Mouse (Mus musculus) left cerebral cortex, adult 11 months (tissue): ENCODE measurements at regions not wholly inside any gene's neighbourhood (a gene's known extent, or its start where the extent isn't known, plus 50 kb on each side); places are given as distances from the start of the nearest gene placed in this dataset.

ENCODE experiments used
- DNase-seq: peaks from one replicate; pipeline ENCODE4 v3.0.0; 2022; ENCODE audit warnings: low spot score

DNA sequence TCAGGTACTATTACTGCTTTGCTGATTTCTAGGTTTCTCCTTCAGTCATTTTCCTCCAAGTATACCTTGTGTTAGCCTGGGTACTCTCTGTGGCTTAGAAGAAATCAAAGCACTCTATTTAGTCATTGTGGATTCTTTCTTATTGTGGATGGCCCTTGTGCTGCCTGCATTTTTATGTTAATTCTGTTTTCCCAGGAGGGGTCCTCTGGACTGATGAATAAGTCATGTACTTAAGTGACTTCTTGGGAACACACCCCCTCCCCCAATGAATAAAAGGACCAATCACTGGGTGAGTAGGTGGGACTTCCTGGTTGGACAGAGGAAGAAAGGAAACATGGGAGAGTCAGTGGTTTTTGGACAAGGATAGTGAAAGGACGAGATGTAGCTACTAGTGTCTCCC, 128.1 kb upstream of the Cntn4 start:
- no peak for DNase-seq

DNA sequence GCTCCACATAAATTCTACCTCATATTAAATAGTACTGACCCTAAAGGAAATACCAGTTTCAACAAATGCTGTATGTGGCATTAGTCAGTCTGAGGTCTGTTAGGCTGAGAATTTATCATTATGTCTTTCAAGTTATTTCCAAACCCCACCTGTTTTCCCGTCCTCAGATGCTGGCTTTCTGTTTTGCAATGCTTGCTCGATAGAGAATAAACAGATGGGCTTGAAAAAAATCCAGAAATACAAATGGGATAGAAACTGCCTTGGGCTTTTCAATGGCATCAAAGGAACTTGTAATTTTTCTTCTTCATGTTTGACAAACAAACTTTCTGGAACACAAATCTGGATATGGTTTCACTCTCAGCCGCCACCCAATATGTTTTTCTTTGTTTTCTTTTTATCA, 109.2 kb upstream of the Cntn4 start:
- DNase-seq, result no peak

DNA sequence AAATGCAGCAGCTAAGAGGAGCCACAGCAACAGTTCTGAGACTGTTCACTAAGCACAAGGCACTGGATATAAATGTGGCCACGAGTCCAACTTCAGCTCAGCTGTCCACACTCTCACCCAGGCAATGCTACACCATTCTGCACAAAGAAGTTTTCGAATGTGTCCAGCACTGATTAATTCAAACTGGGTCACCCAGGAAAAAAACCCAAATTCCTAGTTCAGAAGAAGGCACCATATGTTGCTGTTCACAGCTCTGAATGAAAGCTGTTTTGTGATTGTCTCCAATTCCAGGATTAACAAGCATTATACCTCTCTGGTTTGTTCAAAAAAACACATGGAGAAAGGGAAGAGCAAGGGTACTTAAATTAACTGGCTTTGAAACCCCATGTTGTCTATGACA, 108.4 kb upstream of the Cntn4 start:
- DNase-seq, result peak; percentile 2

DNA sequence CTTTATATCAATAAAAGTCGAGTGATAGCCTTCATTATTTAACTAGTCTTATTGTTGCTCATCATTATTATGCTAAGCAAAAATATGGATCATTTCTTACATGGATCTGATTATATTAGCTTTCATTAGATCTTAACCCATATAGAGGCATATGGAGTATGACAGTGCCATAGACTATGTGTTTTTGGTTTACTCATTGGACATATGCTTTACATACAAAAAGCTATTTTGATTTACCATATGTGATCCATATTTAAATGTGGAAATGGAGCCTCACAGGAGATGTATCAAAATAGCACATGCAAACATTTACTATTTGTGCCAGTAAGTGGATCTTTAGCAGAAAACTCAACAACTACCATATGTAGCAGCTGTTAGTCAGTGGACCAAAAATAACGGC, 73.2 kb upstream of the Cntn4 start:
- DNase-seq, result no peak
